Mouse (Mus musculus) heart, adult 2 months (tissue): ENCODE measurements around the gene Gucd1. TPM values are rescaled to one million over a fixed set of nuclear protein-coding genes. Genes with fewer than 3 reads are reported as not detected.
A peak's percentile ranks its signal among the peaks of the same experiment; 100 is the strongest.
"Not testable (repeated sequence)": the region's sequence is repeated elsewhere in the genome, so short reads cannot be mapped to it uniquely, and the experiment has no call there.

Experiments used
- DNase-seq, 2 experiments: peaks; one replicate each; pipeline ENCODE4 v3.0.0; 2021
- H3K27ac ChIP-seq: fragments of 200-600 bp; 2 replicates; pipeline ENCODE4 v1.8.1; 2022
- H3K27me3 ChIP-seq: fragments of 200-500 bp; 2 replicates; pipeline ENCODE4 v1.6.1; 2012; ENCODE audit warnings: mild to moderate bottlenecking, low read length, inconsistent platforms, mixed read lengths; ENCODE audit not compliant: control insufficient read depth, insufficient read depth
- H3K36me3 ChIP-seq: fragments of 200-500 bp; 2 replicates; pipeline ENCODE4 v1.6.1; 2012; ENCODE audit warnings: low read length, inconsistent platforms; ENCODE audit not compliant: control insufficient read depth, insufficient read depth
- H3K4me1 ChIP-seq: fragments of 200-500 bp; 2 replicates; pipeline ENCODE4 v1.6.1; 2011; ENCODE audit warnings: low read length; ENCODE audit not compliant: control insufficient read depth, insufficient read depth
- H3K4me3 ChIP-seq: fragments of 200-600 bp; 2 replicates; pipeline ENCODE4 v1.8.1; 2022
- H3K79me2 ChIP-seq: fragments of 200-500 bp; replicated peaks from 2 replicates; pipeline ENCODE4 v1.6.1; 2012; ENCODE audit warnings: mild to moderate bottlenecking, inconsistent platforms, low read length, moderate library complexity, mixed read lengths; ENCODE audit not compliant: control insufficient read depth, insufficient read depth
- H3K9ac ChIP-seq: fragments of 200-500 bp; 2 replicates; pipeline ENCODE4 v1.6.1; 2012; ENCODE audit warnings: low read depth, mild to moderate bottlenecking, control low read depth, inconsistent platforms, low read length, mixed read lengths
- CTCF ChIP-seq: fragments of 200-600 bp; IDR thresholded peaks from 2 replicates; pipeline ENCODE4 v1.8.1; 2022; ENCODE audit warnings: antibody characterized with exemption, mild to moderate bottlenecking, moderate library complexity
- EP300 ChIP-seq: fragments of 200-500 bp; IDR thresholded peaks from 2 replicates; pipeline ENCODE4 v1.6.1; 2011; ENCODE audit warnings: low read depth, low read length, control low read depth; ENCODE audit not compliant: insufficient read depth
- POLR2A ChIP-seq: fragments of 200-500 bp; IDR thresholded peaks from 2 replicates; pipeline ENCODE4 v1.6.1; 2011; ENCODE audit warnings: mild to moderate bottlenecking, low read depth, low read length, control low read depth; ENCODE audit not compliant: insufficient read depth
- WGBS: fragments of 180-500 bp; shearing (Covaris S2); methylation state at CpG from one replicate; pipeline ENCODE4 v1.1.7; 2018; 5-methylcytosine and 5-hydroxymethylcytosine counted together
- intact Hi-C: fragments of 180-260 bp; cut with DNase I; formaldehyde crosslinking; loops from one replicate; pipeline ENCODE4 v1.15.1; 2025
- long read RNA-seq: library from polyadenylated mRNA; stranded (forward); transcript quantifications from one replicate; pipeline ENCODE4 v2.0.0, GENCODE M21; 2021
- polyA plus RNA-seq: library from polyadenylated mRNA; depleted of rRNA; stranded (reverse); fragments of >200 nt; gene quantifications from 2 replicates; pipeline ENCODE4 v1.2.3, GENCODE M21; 2012; rRNA removed
- total RNA-seq, 2 experiments: library from RNA; stranded (reverse); gene quantifications; 2 replicates each; pipeline ENCODE4 v1.2.3; 2021

The Gucd1 gene
- total RNA-seq, result 10 to 100 TPM; 33.2 to 37.7 TPM
- 44.7 and 50.3 TPM in 2 replicates for polyA plus RNA-seq
- long read RNA-seq, transcript Gucd1-201 (6 exons, 3,500 nt), result major isoform, 45 of 61 reads
- long read RNA-seq, partial matches to known transcripts, result 3 of 61 reads
- long read RNA-seq, other reads (novel, unspliced or antisense), result 12 of 61 reads

DNA sequence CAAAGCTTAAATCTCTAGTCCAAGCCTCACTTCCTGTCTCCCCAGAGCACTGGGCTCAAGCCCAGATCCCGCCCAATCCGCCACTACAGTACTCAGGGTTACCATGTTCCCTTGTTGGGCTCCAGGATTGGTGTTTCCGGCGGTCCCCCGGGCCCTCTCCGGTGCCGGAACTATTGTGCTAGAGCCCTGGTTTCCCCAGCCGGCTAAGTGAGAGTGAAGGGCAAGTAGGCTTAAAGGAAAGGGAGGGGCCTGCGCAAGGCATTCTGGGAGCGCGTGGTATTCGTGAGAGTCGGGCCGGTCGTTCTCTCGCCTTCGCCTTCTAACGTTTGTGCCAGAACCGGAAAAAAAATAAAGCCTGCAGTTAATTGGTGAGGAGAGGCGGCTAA is at the start of gene Gucd1:
Gene Gucd1 (minus strand): TSS at position 215 of the 386 bp plus-strand sequence.
- Histone ChIP-seq H3K4me1 (peaks cover 15% of the 10 kb centered on the region), H3K36me3 (peaks cover 9% of the 10 kb centered on the region), H3K79me2 (peaks cover 1% of the 10 kb centered on the region; the same call in 1 of the 2 replicates), H3K27ac (peak within 1 kb of the TSS; percentile 99), H3K27me3 (no peaks in the 10 kb centered on the region), H3K9ac (peak within 1 kb of the TSS; percentile 97), H3K4me3 (peak within 1 kb of the TSS; percentile 98)
- peak; percentile 55; the same call in 1 of the 2 replicates for TF ChIP-seq EP300
- TF ChIP-seq POLR2A, result peak; percentile 78; the same call in 1 of the 2 replicates
- TF ChIP-seq CTCF, result no peak
- under 1% methylated on average over 20 of the region's 20 CpGs for WGBS
- intact Hi-C loops, result loop anchor here (2.0 kb wide), 1 partner anchor 305 kb away; the partner anchor contains the start of gene Specc1l
- peak; percentile 97 to 98 for DNase-seq

DNA sequence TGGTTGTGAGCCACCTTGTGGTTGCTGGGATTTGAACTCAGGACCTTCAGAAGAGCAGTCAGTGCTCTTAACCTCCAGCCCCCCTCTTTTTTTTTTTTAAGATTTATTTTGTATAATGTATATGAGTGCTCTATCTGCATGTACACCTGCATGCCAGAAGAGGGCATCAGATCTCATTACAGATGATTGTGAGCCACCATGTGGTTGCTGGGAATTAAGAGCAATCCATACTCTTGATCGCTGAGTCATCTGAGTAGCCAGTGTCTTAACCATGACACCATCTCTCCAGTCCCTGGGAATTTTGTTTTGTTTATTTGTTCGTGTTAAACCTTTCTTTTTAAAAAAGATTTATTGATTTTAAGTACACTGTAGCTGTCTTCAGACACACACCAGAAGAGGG is 49.0 kb upstream of the Gucd1 start:
- H3K36me3 ChIP-seq, H3K79me2 ChIP-seq, H3K4me3 ChIP-seq, H3K9ac ChIP-seq, H3K27ac ChIP-seq, H3K4me1 ChIP-seq, DNase-seq, H3K27me3 ChIP-seq, intact Hi-C loops: not testable (repeated sequence)
- WGBS, result 90% methylated on average over 2 of the region's 2 CpGs

DNA sequence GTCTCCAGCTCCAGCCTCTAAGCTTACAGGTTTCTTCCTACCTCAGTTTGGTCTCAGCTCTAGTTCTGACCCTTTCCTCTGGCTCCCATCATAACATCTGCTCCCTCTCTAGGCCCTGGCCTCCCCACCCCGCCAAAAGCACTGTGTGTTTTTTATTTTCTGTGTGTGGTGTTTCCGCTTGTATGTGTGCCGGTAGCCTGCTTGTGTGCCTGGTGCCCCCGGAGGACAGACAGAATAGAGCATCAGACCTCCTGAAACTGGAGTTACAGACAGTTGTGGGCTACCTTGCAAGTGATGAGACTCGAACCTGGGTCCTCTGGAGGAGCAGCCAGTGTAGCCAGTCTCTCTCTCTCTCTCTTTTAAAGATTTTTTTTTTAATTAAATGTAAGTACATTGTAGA is 48.5 kb upstream of the Gucd1 start:
- Histone ChIP-seq H3K79me2 (no peaks in the 10 kb centered on the region; the same call in 1 of the 2 replicates), H3K4me3 (no peak overlapping the region), H3K27me3 (no peaks in the 10 kb centered on the region), H3K9ac (no peak overlapping the region), H3K4me1 (no peaks in the 10 kb centered on the region), H3K36me3 (no peaks in the 10 kb centered on the region), H3K27ac (no peak overlapping the region)
- TF ChIP-seq POLR2A (no peak), CTCF (no peak), EP300 (no peak)
- intact Hi-C loops, result no loop called here
- no peak for DNase-seq
- 86% methylated on average over 5 of the region's 5 CpGs for WGBS

DNA sequence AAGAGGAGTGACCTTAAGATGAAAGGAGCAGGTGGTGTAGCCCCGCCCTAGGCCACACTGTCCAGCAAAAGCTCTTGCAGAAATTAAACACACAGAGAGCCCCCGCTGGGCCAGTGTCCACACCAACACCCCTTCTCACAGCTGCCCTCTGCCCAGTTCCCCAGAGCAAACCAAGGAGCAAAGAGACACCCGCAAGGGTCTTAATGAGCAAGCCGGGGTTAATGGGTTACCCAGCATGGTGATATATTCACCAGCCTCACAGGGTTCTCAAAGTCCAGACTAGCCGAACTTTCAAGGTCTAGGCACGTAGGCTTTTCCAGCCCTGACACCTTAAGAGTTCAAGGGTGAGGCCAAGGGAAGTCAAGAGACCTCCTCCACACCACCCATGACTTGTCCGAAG is 48.1 kb upstream of the Gucd1 start:
- DNase-seq, result no peak
- 79% methylated on average over 7 of the region's 7 CpGs for WGBS

DNA sequence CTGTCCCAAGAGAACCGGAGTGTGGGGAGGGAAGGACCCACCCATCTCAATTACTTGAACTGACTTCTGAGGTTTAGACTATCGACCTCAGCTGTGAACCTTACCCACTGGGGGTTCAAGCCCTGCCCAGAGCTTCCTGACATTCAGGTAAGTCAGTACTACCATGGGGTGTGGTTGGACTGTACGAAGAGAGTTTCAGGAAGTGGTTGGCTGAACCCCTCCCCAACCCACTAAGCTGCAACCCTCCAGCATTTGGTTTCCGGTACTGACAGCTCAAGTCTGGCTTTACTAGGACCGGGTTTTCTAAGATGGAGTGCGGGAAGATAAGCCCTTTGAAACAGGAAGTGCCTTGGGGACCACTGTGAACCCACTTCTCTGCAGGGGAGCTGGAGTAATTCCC is 47.7 kb upstream of the Gucd1 start:
- 49% methylated on average over 6 of the region's 6 CpGs for WGBS
- intact Hi-C loops, result no loop called here

More for the DNA sequence above, 48.1 kb upstream of the Gucd1 start:
- H3K79me2 ChIP-seq, result no peaks in the 10 kb centered on the region; the same call in 1 of the 2 replicates
- H3K4me3 ChIP-seq, result no peak overlapping the region
- no peaks in the 10 kb centered on the region for H3K4me1 ChIP-seq
- H3K27ac ChIP-seq, result no peak overlapping the region
- no peak overlapping the region for H3K9ac ChIP-seq
- H3K36me3 ChIP-seq, result no peaks in the 10 kb centered on the region
- H3K27me3 ChIP-seq, result no peaks in the 10 kb centered on the region
- intact Hi-C loops, result no loop called here
- no peak for TF ChIP-seq CTCF
- TF ChIP-seq POLR2A, result no peak
- TF ChIP-seq EP300, result no peak

DNA sequence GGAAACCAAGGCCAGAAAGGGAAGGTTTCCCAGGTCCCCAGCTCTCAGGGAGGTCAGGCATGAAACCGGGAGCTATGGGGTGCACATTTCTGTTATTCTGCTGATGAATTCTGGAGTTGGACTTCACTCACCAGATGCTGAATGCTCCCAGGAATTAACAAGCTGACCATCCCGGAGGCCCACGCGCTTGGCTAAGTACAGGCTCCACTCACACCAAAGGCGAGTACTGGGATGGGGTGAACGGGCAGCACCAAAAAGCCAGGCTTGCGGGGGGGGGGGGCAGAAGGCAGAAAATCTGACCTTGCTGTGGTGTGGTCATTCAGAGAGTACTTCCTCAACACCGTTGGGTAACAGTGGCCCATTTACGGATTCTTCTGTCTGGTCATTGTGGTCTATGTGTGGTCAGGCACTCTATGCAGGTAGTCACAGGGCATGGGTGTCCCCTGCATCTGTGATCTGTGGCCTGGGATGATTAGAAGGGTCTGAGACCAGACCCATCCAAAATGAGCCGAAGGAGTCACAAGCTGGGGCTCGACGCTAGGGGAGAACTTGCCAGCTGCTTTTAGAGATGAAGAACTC is 47.0 kb upstream of the Gucd1 start:
- Histone ChIP-seq H3K79me2 (no peaks in the 10 kb centered on the region), H3K4me3 (no peak overlapping the region), H3K4me1 (peaks cover 3% of the 10 kb centered on the region; the same call in 1 of the 2 replicates), H3K27ac (no peak overlapping the region), H3K36me3 (no peaks in the 10 kb centered on the region), H3K9ac (no peak overlapping the region), H3K27me3 (peaks cover 3% of the 10 kb centered on the region; the same call in 1 of the 2 replicates)
- WGBS, result 85% methylated on average over 12 of the region's 12 CpGs
- no peak for TF ChIP-seq EP300
- TF ChIP-seq POLR2A, result no peak
- no peak for TF ChIP-seq CTCF
- no peak for DNase-seq
- intact Hi-C loops, result no loop called here

More for the DNA sequence above, 47.7 kb upstream of the Gucd1 start:
- Histone ChIP-seq H3K27me3 (no peaks in the 10 kb centered on the region), H3K27ac (no peak overlapping the region), H3K36me3 (no peaks in the 10 kb centered on the region), H3K79me2 (no peaks in the 10 kb centered on the region; the same call in 1 of the 2 replicates), H3K4me3 (no peak overlapping the region), H3K4me1 (peaks cover under 1% of the 10 kb centered on the region; the same call in 1 of the 2 replicates), H3K9ac (no peak overlapping the region)
- TF ChIP-seq CTCF, result no peak
- no peak for TF ChIP-seq EP300
- TF ChIP-seq POLR2A, result no peak
- DNase-seq, result peak in 1 of 2 experiments; percentile 35
